Mouse (Mus musculus): ENCODE measurements around the gene Tmem211.
A peak's percentile ranks its signal among the peaks of the same experiment; 100 is the strongest.

Tmem211 gene

GRCm38 (mm10) chr5:113280138-113280856 lies 53.6 kb downstream of the Tmem211 start:
- peak; percentile 23 for DNase-seq (ENCODE audit: low spot score)

- DNase-seq (ENCODE audit: low spot score): no peak
Observed at GRCm38 (mm10) chr5:113281557-113281956, 54.8 kb downstream of the Tmem211 start.

GRCm38 (mm10) chr5:113283726-113284125 lies 57.0 kb downstream of the Tmem211 start:
- DNase-seq (ENCODE audit: low spot score): no peak

GRCm38 (mm10) chr5:113285541-113285940 lies 58.8 kb downstream of the Tmem211 start:
- DNase-seq (ENCODE audit: low spot score): no peak

GRCm38 (mm10) chr5:113286048-113286447 lies 59.3 kb downstream of the Tmem211 start:
- DNase-seq (ENCODE audit: low spot score): no peak

- peak; percentile 66 for DNase-seq (ENCODE audit: low spot score)
Observed at GRCm38 (mm10) chr5:113286591-113287520, 60.1 kb downstream of the Tmem211 start.

- no peak for DNase-seq (ENCODE audit: low spot score)
Observed at GRCm38 (mm10) chr5:113287762-113288161, 61.1 kb downstream of the Tmem211 start.

GRCm38 (mm10) chr5:113288490-113288889 lies 61.8 kb downstream of the Tmem211 start:
- DNase-seq (ENCODE audit: low spot score): no peak

Measured in urinary bladder, postnatal 25 days (tissue).